Mouse (Mus musculus): ENCODE data around the gene Dync2li1. TPM values are rescaled to one million over a fixed set of nuclear protein-coding genes. Genes with fewer than 3 reads are reported as not detected.

The Dync2li1 gene
- total and polyA plus RNA-seq, 3 experiments: 2.7 to 3.5 (median 2.9) TPM

GRCm38 (mm10) chr17:84596501-84596900 lies 29.8 kb upstream of the Dync2li1 start:
- Histone ChIP-seq H3K36me3 (ENCODE audit: control insufficient read depth, insufficient read depth, low read length) (no peaks in the 10 kb centered on the region), H3K27me3 (ENCODE audit: control insufficient read depth, insufficient read depth, low read length) (no peaks in the 10 kb centered on the region), H3K27ac (no peak overlapping the region), H3K79me2 (replicated peaks; ENCODE audit: control insufficient read depth, insufficient read depth, low read length) (no peaks in the 10 kb centered on the region), H3K9ac (ENCODE audit: low read depth, low read length) (no peak overlapping the region), H3K4me3 (no peak overlapping the region), H3K4me1 (ENCODE audit: control insufficient read depth, insufficient read depth, low read length) (no peaks in the 10 kb centered on the region)
- intact Hi-C loops (cut with DNase I): no loop called here
- 66% methylated on average over 7 of the region's 7 CpGs for WGBS
- DNase-seq: no peak
- TF ChIP-seq CTCF (IDR thresholded peaks at IDR 0.05) (no peak), EP300 (IDR thresholded peaks at IDR 0.05; ENCODE audit: insufficient read depth, low read depth, low read length) (no peak), POLR2A (IDR thresholded peaks at IDR 0.05; ENCODE audit: insufficient read depth, low read depth, low read length) (no peak)

DNA sequence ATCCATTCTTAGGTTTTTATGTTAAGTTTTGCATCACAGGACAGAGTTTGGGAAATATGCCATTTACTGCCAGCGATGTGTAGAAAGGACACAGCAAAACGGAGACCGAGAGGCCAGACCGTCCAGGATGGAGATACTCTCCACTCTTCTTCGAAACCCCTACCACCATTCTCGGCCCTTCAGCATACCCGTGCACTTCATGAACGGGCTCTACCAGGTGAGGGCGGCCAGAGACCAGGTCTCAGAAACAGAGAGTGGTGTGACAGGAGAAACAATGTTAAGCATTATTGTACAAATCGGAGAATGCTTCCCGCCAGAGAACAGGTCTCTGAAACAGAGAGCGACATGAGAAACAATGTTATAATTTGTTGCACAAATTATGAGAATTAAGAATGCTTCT lies 28.4 kb upstream of the Dync2li1 start:
- no peak overlapping the region for H3K4me3 ChIP-seq
- H3K4me1 ChIP-seq (ENCODE audit: control insufficient read depth, insufficient read depth, low read length): no peaks in the 10 kb centered on the region
- H3K36me3 ChIP-seq (ENCODE audit: control insufficient read depth, insufficient read depth, low read length): peaks cover 1% of the 10 kb centered on the region
- H3K27me3 ChIP-seq (ENCODE audit: control insufficient read depth, insufficient read depth, low read length): no peaks in the 10 kb centered on the region
- H3K9ac ChIP-seq (ENCODE audit: low read depth, low read length): no peak overlapping the region
- 91% methylated on average over 12 of the region's 12 CpGs for WGBS
- no peak overlapping the region for H3K27ac ChIP-seq
- no peaks in the 10 kb centered on the region for H3K79me2 ChIP-seq (replicated peaks; ENCODE audit: control insufficient read depth, insufficient read depth, low read length)
- intact Hi-C loops (cut with DNase I): no loop called here
- no peak for DNase-seq
- no peak for TF ChIP-seq EP300 (IDR thresholded peaks at IDR 0.05; ENCODE audit: insufficient read depth, low read depth, low read length)
- no peak for TF ChIP-seq CTCF (IDR thresholded peaks at IDR 0.05)
- TF ChIP-seq POLR2A (IDR thresholded peaks at IDR 0.05; ENCODE audit: insufficient read depth, low read depth, low read length): no peak

DNA sequence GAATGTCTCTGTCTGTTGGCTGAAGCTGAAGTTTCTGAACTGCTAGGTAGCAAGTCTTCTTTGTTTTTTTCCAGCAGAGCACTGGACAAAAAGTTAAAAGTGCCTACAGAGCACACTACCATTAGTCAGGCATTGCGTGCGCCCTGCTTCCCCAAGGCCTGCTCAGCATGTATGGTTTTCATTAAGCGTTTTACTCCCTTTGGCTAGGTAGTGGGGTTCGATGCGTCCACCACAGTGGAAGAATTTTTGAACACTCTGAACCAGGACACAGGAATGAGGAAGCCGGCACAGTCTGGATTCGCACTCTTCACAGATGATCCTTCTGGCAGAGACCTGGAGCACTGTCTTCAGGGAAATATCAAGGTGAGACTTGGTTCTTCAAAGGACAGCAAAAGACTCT lies 27.4 kb upstream of the Dync2li1 start:
- no peak overlapping the region for H3K4me3 ChIP-seq
- no peaks in the 10 kb centered on the region for H3K27me3 ChIP-seq (ENCODE audit: control insufficient read depth, insufficient read depth, low read length)
- DNase-seq: no peak
- H3K36me3 ChIP-seq (ENCODE audit: control insufficient read depth, insufficient read depth, low read length): peaks cover 6% of the 10 kb centered on the region
- H3K79me2 ChIP-seq (replicated peaks; ENCODE audit: control insufficient read depth, insufficient read depth, low read length): no peaks in the 10 kb centered on the region
- no peak for TF ChIP-seq CTCF (IDR thresholded peaks at IDR 0.05)
- no peak for TF ChIP-seq EP300 (IDR thresholded peaks at IDR 0.05; ENCODE audit: insufficient read depth, low read depth, low read length)
- no peak for TF ChIP-seq POLR2A (IDR thresholded peaks at IDR 0.05; ENCODE audit: insufficient read depth, low read depth, low read length)
- peaks cover 3% of the 10 kb centered on the region; the same call in 1 of the 2 replicates for H3K4me1 ChIP-seq (ENCODE audit: control insufficient read depth, insufficient read depth, low read length)
- H3K27ac ChIP-seq: no peak overlapping the region
- H3K9ac ChIP-seq (ENCODE audit: low read depth, low read length): no peak overlapping the region
- 95% methylated on average over 7 of the region's 7 CpGs for WGBS
- intact Hi-C loops (cut with DNase I): no loop called here

DNA sequence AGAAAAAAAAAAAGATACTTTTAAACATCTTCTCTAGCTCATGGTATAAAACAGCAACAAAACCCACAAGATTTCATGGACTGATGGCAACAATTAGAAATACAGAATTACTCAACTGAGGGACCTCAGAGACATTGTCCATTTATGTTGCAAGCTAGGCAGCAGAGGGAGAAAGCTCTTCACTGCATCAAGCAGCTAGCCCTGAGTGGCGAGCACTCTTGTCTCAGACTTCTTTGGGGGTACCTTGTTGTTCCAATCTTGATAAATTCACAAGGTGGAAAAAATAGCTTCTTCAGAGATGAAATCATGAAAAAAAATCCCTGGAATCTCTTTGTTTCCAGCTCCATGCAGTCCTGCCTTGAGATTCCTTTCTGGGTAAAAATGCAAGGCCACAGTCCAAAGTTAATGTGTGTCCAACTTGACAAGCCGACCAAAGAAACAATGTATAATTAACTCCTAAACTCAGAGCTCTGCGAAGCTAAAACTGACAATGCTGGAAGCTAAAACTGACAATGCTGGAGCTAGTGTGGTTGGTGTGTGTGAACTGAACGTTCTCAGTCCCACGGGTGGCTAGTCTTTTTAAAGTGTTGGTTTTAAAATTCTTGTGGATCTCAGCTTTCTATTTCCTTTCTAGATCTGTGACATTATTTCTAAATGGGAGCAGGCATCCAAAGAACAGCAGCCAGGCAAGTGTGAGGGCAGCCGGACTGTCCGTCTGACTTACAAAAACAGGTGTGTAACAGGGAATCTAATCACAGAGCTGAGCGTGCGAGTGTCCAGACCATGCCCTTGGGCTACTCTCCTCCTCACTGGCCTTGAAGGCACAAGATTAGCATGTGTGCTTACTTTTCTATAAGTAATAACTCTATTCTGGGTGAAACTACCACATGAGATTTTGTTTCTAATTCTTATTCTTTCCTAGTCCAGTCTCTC lies 26.0 kb upstream of the Dync2li1 start:
- no peak for DNase-seq
- intact Hi-C loops (cut with DNase I): no loop called here
- peaks cover 3% of the 10 kb centered on the region; the same call in 1 of the 2 replicates for H3K4me1 ChIP-seq (ENCODE audit: control insufficient read depth, insufficient read depth, low read length)
- no peak overlapping the region for H3K4me3 ChIP-seq
- H3K79me2 ChIP-seq (replicated peaks; ENCODE audit: control insufficient read depth, insufficient read depth, low read length): no peaks in the 10 kb centered on the region
- 77% methylated on average over 9 of the region's 9 CpGs for WGBS
- no peaks in the 10 kb centered on the region for H3K27me3 ChIP-seq (ENCODE audit: control insufficient read depth, insufficient read depth, low read length)
- no peak overlapping the region for H3K27ac ChIP-seq
- no peak for TF ChIP-seq CTCF (IDR thresholded peaks at IDR 0.05)
- H3K9ac ChIP-seq (ENCODE audit: low read depth, low read length): no peak overlapping the region
- peaks cover 6% of the 10 kb centered on the region for H3K36me3 ChIP-seq (ENCODE audit: control insufficient read depth, insufficient read depth, low read length)

GRCm38 (mm10) chr17:84601805-84602204 lies 24.5 kb upstream of the Dync2li1 start:
- H3K4me1 ChIP-seq (ENCODE audit: control insufficient read depth, insufficient read depth, low read length): peaks cover 3% of the 10 kb centered on the region; the same call in 1 of the 2 replicates
- peaks cover 6% of the 10 kb centered on the region for H3K36me3 ChIP-seq (ENCODE audit: control insufficient read depth, insufficient read depth, low read length)
- 96% methylated on average over 5 of the region's 5 CpGs for WGBS
- TF ChIP-seq CTCF (IDR thresholded peaks at IDR 0.05) (no peak), POLR2A (IDR thresholded peaks at IDR 0.05; ENCODE audit: insufficient read depth, low read depth, low read length) (no peak), EP300 (IDR thresholded peaks at IDR 0.05; ENCODE audit: insufficient read depth, low read depth, low read length) (no peak)
- no peaks in the 10 kb centered on the region for H3K27me3 ChIP-seq (ENCODE audit: control insufficient read depth, insufficient read depth, low read length)
- no peak for DNase-seq
- no peak overlapping the region for H3K9ac ChIP-seq (ENCODE audit: low read depth, low read length)
- H3K27ac ChIP-seq: no peak overlapping the region
- H3K79me2 ChIP-seq (replicated peaks; ENCODE audit: control insufficient read depth, insufficient read depth, low read length): no peaks in the 10 kb centered on the region
- intact Hi-C loops (cut with DNase I): no loop called here
- no peak overlapping the region for H3K4me3 ChIP-seq

GRCm38 (mm10) chr17:84603202-84603627 lies 23.1 kb upstream of the Dync2li1 start:
- peaks cover 6% of the 10 kb centered on the region for H3K36me3 ChIP-seq (ENCODE audit: control insufficient read depth, insufficient read depth, low read length)
- no peak for DNase-seq
- TF ChIP-seq CTCF (IDR thresholded peaks at IDR 0.05) (no peak), EP300 (IDR thresholded peaks at IDR 0.05; ENCODE audit: insufficient read depth, low read depth, low read length) (0 out of 2 replicates have a peak, but pooled peaks have one; percentile 11)
- H3K27me3 ChIP-seq (ENCODE audit: control insufficient read depth, insufficient read depth, low read length): no peaks in the 10 kb centered on the region
- H3K9ac ChIP-seq (ENCODE audit: low read depth, low read length): no peak overlapping the region
- no peaks in the 10 kb centered on the region for H3K79me2 ChIP-seq (replicated peaks; ENCODE audit: control insufficient read depth, insufficient read depth, low read length)
- peak overlapping the region; percentile 44 for H3K27ac ChIP-seq
- 23% methylated on average over 9 of the region's 9 CpGs for WGBS
- intact Hi-C loops (cut with DNase I): no loop called here
- H3K4me3 ChIP-seq: no peak overlapping the region
- H3K4me1 ChIP-seq (ENCODE audit: control insufficient read depth, insufficient read depth, low read length): peaks cover 3% of the 10 kb centered on the region; the same call in 1 of the 2 replicates

Measured in heart, adult 2 months (tissue).